8 mouse cellular contexts compared by ENCODE assay signal in genomic region chr11:96034116-96034515, GRCm38 (mm10). TPM values are rescaled to one million over a fixed set of nuclear protein-coding genes. Genes with fewer than 3 reads are reported as not detected.
DNase-seq lines count a peak whose midpoint lies in the region; ATAC-seq and TF ChIP-seq lines count a peak whose summit lies in the region.

No protein-coding gene starts in this region.

- H3K36me3 ChIP-seq in liver, adult 2 months (ENCODE audit: control insufficient read depth, insufficient read depth, low read length): peaks cover 2% of the 10 kb centered on the region; the same call in 1 of the 2 replicates
- H3K36me3 ChIP-seq in embryonic facial prominence, embryonic 10.5 days (replicated peaks): peaks cover 13% of the 10 kb centered on the region
- H3K36me3 ChIP-seq in intestine, embryonic 16.5 days (ENCODE audit: control insufficient read depth, insufficient read depth, low read length): 0 out of 2 replicates have a peak, but pooled peaks cover under 1% of the 10 kb centered on the region
- peaks cover 11% of the 10 kb centered on the region for H3K36me3 ChIP-seq in neural tube, embryonic 15.5 days

- H3K79me2 ChIP-seq in liver, adult 2 months (ENCODE audit: control insufficient read depth, insufficient read depth, low read length): peaks cover 3% of the 10 kb centered on the region; the same call in 1 of the 2 replicates

- H3K27ac ChIP-seq in liver, adult 2 months (replicated peaks; ENCODE audit: insufficient read depth, low read depth, low read length): no peak overlapping the region
- peak overlapping the region; percentile 82 for H3K27ac ChIP-seq in embryonic facial prominence, embryonic 10.5 days (replicated peaks)
- H3K27ac ChIP-seq in intestine, embryonic 16.5 days (ENCODE audit: low read length): no peak overlapping the region; the same call in 1 of the 2 replicates
- H3K27ac ChIP-seq in neural tube, embryonic 15.5 days (replicated peaks): peak overlapping the region; percentile 63; the same call in 1 of the 2 replicates

- no peak overlapping the region; the same call in 1 of the 2 replicates for H3K9ac ChIP-seq in liver, adult 2 months (ENCODE audit: low read depth, low read length)
- H3K9ac ChIP-seq in intestine, embryonic 16.5 days (ENCODE audit: low read depth, low read length): peak overlapping the region; percentile 77
- no peak overlapping the region for H3K9ac ChIP-seq in neural tube, embryonic 15.5 days (replicated peaks)

- H3K27me3 ChIP-seq in liver, adult 2 months (ENCODE audit: control insufficient read depth, insufficient read depth, low read length): no peaks in the 10 kb centered on the region
- no peaks in the 10 kb centered on the region; the same call in 1 of the 2 replicates for H3K27me3 ChIP-seq in embryonic facial prominence, embryonic 10.5 days (replicated peaks; ENCODE audit: low read depth, poor library complexity, severe bottlenecking)
- no peaks in the 10 kb centered on the region for H3K27me3 ChIP-seq in intestine, embryonic 16.5 days (replicated peaks; ENCODE audit: control insufficient read depth, insufficient read depth, low read length)
- H3K27me3 ChIP-seq in neural tube, embryonic 15.5 days (replicated peaks): peaks cover 13% of the 10 kb centered on the region

- H3K4me1 ChIP-seq in liver, adult 2 months (ENCODE audit: control insufficient read depth, insufficient read depth, low read length): peaks cover 10% of the 10 kb centered on the region
- peaks cover 14% of the 10 kb centered on the region for H3K4me1 ChIP-seq in embryonic facial prominence, embryonic 10.5 days
- peaks cover 13% of the 10 kb centered on the region for H3K4me1 ChIP-seq in intestine, embryonic 16.5 days (ENCODE audit: control insufficient read depth, insufficient read depth, low read length)
- H3K4me1 ChIP-seq in neural tube, embryonic 15.5 days: peaks cover 33% of the 10 kb centered on the region

- WGBS in liver, adult 2 months: 50% methylated on average over 8 of the region's 8 CpGs
- WGBS in embryonic facial prominence, embryonic 10.5 days: 47% methylated on average over 8 of the region's 8 CpGs
- WGBS in intestine, embryonic 16.5 days: 52% methylated on average over 8 of the region's 8 CpGs
- WGBS in neural tube, embryonic 15.5 days: 49% methylated on average over 8 of the region's 8 CpGs

- ATAC-seq in intestine, embryonic 16.5 days: no peak
- ATAC-seq in neural tube, embryonic 15.5 days (ENCODE audit: low FRiP score): no peak

- no peak for TF ChIP-seq CTCF in liver, adult 2 months (IDR thresholded peaks at IDR 0.05; ENCODE audit: low read depth, low read length)

- H3K9me3 ChIP-seq in embryonic facial prominence, embryonic 10.5 days: no peaks in the 10 kb centered on the region
- H3K9me3 ChIP-seq in intestine, embryonic 16.5 days (ENCODE audit: control insufficient read depth, low read length): no peaks in the 10 kb centered on the region
- H3K9me3 ChIP-seq in neural tube, embryonic 15.5 days (replicated peaks): no peaks in the 10 kb centered on the region

- DNase-seq in liver, adult 2 months (ENCODE audit: extremely low read depth, low read depth, low spot score): no peak
- no peak for DNase-seq in liver
- DNase-seq in embryonic facial prominence, embryonic 10.5 days (ENCODE audit: low spot score): no peak
- DNase-seq in thymus, postnatal 4 days: no peak
- no peak for DNase-seq in embryo, embryonic 11 days
- no peak for DNase-seq in left cerebral cortex, adult 8-10 months (ENCODE audit: low spot score in 2 of 2)

- no peak for TF ChIP-seq POLR2A in liver, adult 2 months (IDR thresholded peaks at IDR 0.05; ENCODE audit: extremely low read depth, insufficient read depth, low read length)

- H3K4me3 ChIP-seq in liver, adult 2 months (ENCODE audit: insufficient read depth, low read depth, low read length): peak overlapping the region; percentile 81
- H3K4me3 ChIP-seq in embryonic facial prominence, embryonic 10.5 days: peak overlapping the region; percentile 92
- peak overlapping the region; percentile 78 for H3K4me3 ChIP-seq in intestine, embryonic 16.5 days (ENCODE audit: low read length)
- H3K4me3 ChIP-seq in neural tube, embryonic 15.5 days (replicated peaks): peak overlapping the region; percentile 73

- peak overlapping the region; percentile 59 for H3K4me2 ChIP-seq in intestine, embryonic 16.5 days (ENCODE audit: low read depth, low read length)
- H3K4me2 ChIP-seq in neural tube, embryonic 15.5 days: peak overlapping the region; percentile 90

RNA-seq across cellular contexts. Expression of gene Snf8, which starts 0.6 kb away (rescaled TPM):
- total RNA-seq in liver, adult 2 months (2014; rRNA removed): 25.4 and 27.7 TPM in 2 replicates
- polyA plus RNA-seq in liver, adult 2 months (2012; rRNA removed): 19.1 and 26.2 TPM in 2 replicates
- polyA plus RNA-seq in embryonic facial prominence, embryonic 10.5 days (2016; fragmentation: Nextera tagmentation; extraction: Ambion mirVana): 106 and 107 TPM in 2 replicates
- polyA plus RNA-seq in intestine, embryonic 16.5 days (2015; fragmentation: Nextera tagmentation; extraction: Ambion mirVana): 94.3 and 97.8 TPM in 2 replicates
- 125 and 137 TPM in 2 replicates for polyA plus RNA-seq in neural tube, embryonic 15.5 days (2015; fragmentation: Nextera tagmentation; extraction: Ambion mirVana)
- total RNA-seq in left cerebral cortex, adult 8-10 months (2022): 100 to 1,000 TPM in 3 of 4 experiments, 10 to 100 TPM in 1; 98.4 to 106 (median 103) TPM

RNA-seq across cellular contexts. Expression of gene Gip, which starts 9.8 kb away (rescaled TPM):
- not detected in 2 replicates for total RNA-seq in liver, adult 2 months (2014; rRNA removed)
- polyA plus RNA-seq in liver, adult 2 months (2012; rRNA removed): not detected in 2 replicates
- polyA plus RNA-seq in embryonic facial prominence, embryonic 10.5 days (2016; fragmentation: Nextera tagmentation; extraction: Ambion mirVana): not detected in 2 replicates
- polyA plus RNA-seq in intestine, embryonic 16.5 days (2015; fragmentation: Nextera tagmentation; extraction: Ambion mirVana): 19.9 and 21.5 TPM in 2 replicates
- polyA plus RNA-seq in neural tube, embryonic 15.5 days (2015; fragmentation: Nextera tagmentation; extraction: Ambion mirVana): not detected in 2 replicates
- not detected for total RNA-seq in left cerebral cortex, adult 8-10 months (2022)

RNA-seq across cellular contexts. Expression of gene Igf2bp1, which starts 28.4 kb away (rescaled TPM):
- total RNA-seq in liver, adult 2 months (2014; rRNA removed): not detected in 2 replicates
- polyA plus RNA-seq in liver, adult 2 months (2012; rRNA removed): not detected in 2 replicates
- 173 and 197 TPM in 2 replicates for polyA plus RNA-seq in embryonic facial prominence, embryonic 10.5 days (2016; fragmentation: Nextera tagmentation; extraction: Ambion mirVana)
- 38.5 and 41.0 TPM in 2 replicates for polyA plus RNA-seq in intestine, embryonic 16.5 days (2015; fragmentation: Nextera tagmentation; extraction: Ambion mirVana)
- 6.7 and 12.0 TPM in 2 replicates for polyA plus RNA-seq in neural tube, embryonic 15.5 days (2015; fragmentation: Nextera tagmentation; extraction: Ambion mirVana)
- total RNA-seq in left cerebral cortex, adult 8-10 months (2022): under 1 TPM in 1 of 4 experiments, not detected in 3; 0.20 TPM

RNA-seq across cellular contexts. Expression of gene Ube2z, which starts 31.1 kb away (rescaled TPM):
- total RNA-seq in liver, adult 2 months (2014; rRNA removed): 18.6 and 23.3 TPM in 2 replicates
- polyA plus RNA-seq in liver, adult 2 months (2012; rRNA removed): 21.3 and 22.8 TPM in 2 replicates
- 34.3 and 35.2 TPM in 2 replicates for polyA plus RNA-seq in embryonic facial prominence, embryonic 10.5 days (2016; fragmentation: Nextera tagmentation; extraction: Ambion mirVana)
- 31.5 and 32.0 TPM in 2 replicates for polyA plus RNA-seq in intestine, embryonic 16.5 days (2015; fragmentation: Nextera tagmentation; extraction: Ambion mirVana)
- 34.3 and 37.9 TPM in 2 replicates for polyA plus RNA-seq in neural tube, embryonic 15.5 days (2015; fragmentation: Nextera tagmentation; extraction: Ambion mirVana)
- total RNA-seq in left cerebral cortex, adult 8-10 months (2022): 10 to 100 TPM; 53.6 to 60.5 (median 59.8) TPM

RNA-seq across cellular contexts. Expression of gene Atp5g1, which starts 41.4 kb away (rescaled TPM):
- 479 and 657 TPM in 2 replicates for total RNA-seq in liver, adult 2 months (2014; rRNA removed)
- polyA plus RNA-seq in liver, adult 2 months (2012; rRNA removed): 1,258 and 1,301 TPM in 2 replicates
- polyA plus RNA-seq in embryonic facial prominence, embryonic 10.5 days (2016; fragmentation: Nextera tagmentation; extraction: Ambion mirVana): 596 and 634 TPM in 2 replicates
- polyA plus RNA-seq in intestine, embryonic 16.5 days (2015; fragmentation: Nextera tagmentation; extraction: Ambion mirVana): 1,152 and 1,154 TPM in 2 replicates
- polyA plus RNA-seq in neural tube, embryonic 15.5 days (2015; fragmentation: Nextera tagmentation; extraction: Ambion mirVana): 863 and 912 TPM in 2 replicates
- total RNA-seq in left cerebral cortex, adult 8-10 months (2022): 100 to 1,000 TPM; 354 to 394 (median 374) TPM

Comparison
In these comparisons a context has a peak if more than half of its experiments do, and no peak if none do; other contexts are left out.
1. H3K27ac ChIP-seq: peak in embryonic facial prominence, embryonic 10.5 days (single experiment) and neural tube, embryonic 15.5 days (single experiment); none in liver, adult 2 months (single experiment) and intestine, embryonic 16.5 days (single experiment).
2. RNA of gene Gip, which starts 9.8 kb away (polyA plus RNA-seq): 19.9 to 21.5 TPM in intestine, embryonic 16.5 days; not detected in liver, adult 2 months, not detected in embryonic facial prominence, embryonic 10.5 days and not detected in neural tube, embryonic 15.5 days; every median in the first group is over 10 times any median in the second.
3. Peak in every context shown above with its lines, with median percentiles within 50 percentile points of each other: H3K4me3 ChIP-seq.